Mouse (Mus musculus) heart, postnatal 36 days (tissue): ENCODE data around the gene Ptprn2. TPM values are rescaled to one million over a fixed set of nuclear protein-coding genes. Genes with fewer than 3 reads are reported as not detected.

Source experiments
- DNase-seq, 2 experiments: peaks; one replicate each; pipeline ENCODE4 v3.0.0; 2021 to 2022
- intact Hi-C: fragments of 180-260 bp; cut with DNase I; formaldehyde crosslinking; loops from one replicate; pipeline ENCODE4 v1.15.1; 2025
- total RNA-seq, 2 experiments: library from RNA; stranded (reverse); gene quantifications; 2 replicates each; pipeline ENCODE4 v1.2.3; 2021

Gene Ptprn2
- total RNA-seq, 2 experiments from 2014 or later = 0.25 TPM; not detected in 1

GRCm38 (mm10) chr12:117039411-117039810, 553.9 kb downstream of the Ptprn2 start:
- intact Hi-C loops = loop anchor here (5.0 kb wide), 1 partner anchor 93 kb away; no protein-coding TSS in a partner anchor

GRCm38 (mm10) chr12:117041409-117041808, 555.9 kb downstream of the Ptprn2 start:
- no peak for DNase-seq
- intact Hi-C loops = no loop called here

More at GRCm38 (mm10) chr12:117039411-117039810, 553.9 kb downstream of the Ptprn2 start:
- no peak for DNase-seq

GRCm38 (mm10) chr12:117042706-117043105, 557.2 kb downstream of the Ptprn2 start:
- intact Hi-C loops = no loop called here
- DNase-seq = no peak

DNA sequence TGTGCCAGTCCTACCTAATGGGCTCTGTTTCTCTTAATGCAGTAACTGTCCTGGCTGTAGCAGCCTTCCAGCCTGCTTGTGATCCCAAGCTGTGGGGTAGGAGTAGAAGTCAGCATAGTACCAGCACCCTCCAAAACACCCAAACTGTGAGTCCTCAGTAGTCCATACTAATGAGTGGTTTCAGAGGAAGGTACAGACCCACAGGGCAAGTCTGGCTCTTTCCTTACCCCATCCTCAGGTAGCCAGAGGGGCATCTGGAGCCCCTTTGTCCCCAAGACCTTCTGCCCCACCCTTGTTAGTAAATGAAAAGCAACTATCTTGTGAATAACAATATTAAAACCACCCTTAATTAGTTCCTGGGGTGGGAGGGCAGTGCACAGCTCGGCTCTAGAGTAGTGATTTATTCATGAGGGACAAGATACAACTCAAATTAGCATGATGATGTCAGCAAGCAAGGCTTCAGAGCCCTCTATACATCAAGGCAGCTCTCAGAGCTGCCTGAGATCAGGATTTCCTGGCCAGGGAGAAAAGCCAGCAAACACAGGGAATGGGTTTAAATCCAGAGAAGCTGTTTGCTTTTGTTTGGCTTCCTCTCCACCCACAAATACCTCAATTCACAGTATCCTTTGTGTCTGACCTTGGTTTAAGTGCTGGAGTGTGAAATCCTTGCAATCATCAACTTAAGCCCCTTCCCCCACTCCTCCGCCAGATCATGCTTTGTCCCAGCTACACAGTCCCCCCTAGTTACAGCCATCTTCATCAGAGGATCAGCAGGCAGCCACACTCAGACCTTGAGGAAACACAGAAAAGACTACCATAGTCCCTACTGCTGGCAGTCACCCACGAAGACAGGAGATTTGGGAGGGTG, 562.1 kb downstream of the Ptprn2 start:
- DNase-seq = no peak
- intact Hi-C loops = no loop called here

GRCm38 (mm10) chr12:117049829-117050228, 564.3 kb downstream of the Ptprn2 start:
- intact Hi-C loops = no loop called here
- DNase-seq = no peak

- no peak for DNase-seq
- intact Hi-C loops = no loop called here
Measured at GRCm38 (mm10) chr12:117053223-117053850, 567.8 kb downstream of the Ptprn2 start.

GRCm38 (mm10) chr12:117053851-117054769, 568.6 kb downstream of the Ptprn2 start:
- DNase-seq = no peak
- intact Hi-C loops = no loop called here

DNA sequence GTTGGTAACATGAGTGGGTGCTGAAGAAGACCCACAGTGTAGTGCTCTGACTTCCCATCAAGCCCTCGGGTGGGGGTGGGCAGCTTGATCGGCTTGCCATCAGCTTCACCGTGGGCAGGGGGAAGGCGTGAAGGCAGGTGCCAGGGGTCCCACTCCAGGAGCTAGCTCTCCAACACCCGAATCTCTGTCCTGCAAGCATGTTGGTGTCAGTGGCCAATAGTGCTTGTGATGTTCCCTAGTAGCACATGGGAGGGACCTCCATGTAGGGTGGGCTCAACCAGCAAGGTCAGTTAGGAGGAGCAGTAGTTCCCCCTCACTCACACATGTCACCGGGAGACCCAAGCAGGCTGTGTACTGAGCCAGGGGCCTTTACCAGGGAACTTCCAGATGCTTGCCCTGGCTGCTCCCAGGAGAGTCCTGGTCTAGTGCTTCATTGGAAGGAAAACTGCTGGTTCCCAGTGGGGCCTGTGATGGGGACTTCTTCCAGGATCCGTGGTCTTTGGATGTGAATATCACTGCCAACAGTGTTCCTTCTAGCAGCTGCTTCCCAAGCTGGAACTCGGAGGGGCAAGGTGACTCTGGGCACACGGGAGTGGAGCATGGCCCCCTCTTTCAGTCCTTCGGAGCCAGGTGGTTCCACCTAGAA, 569.5 kb downstream of the Ptprn2 start:
- intact Hi-C loops = no loop called here
- DNase-seq = no peak

GRCm38 (mm10) chr12:117058184-117058958, 572.9 kb downstream of the Ptprn2 start:
- no peak for DNase-seq
- intact Hi-C loops = no loop called here

DNA sequence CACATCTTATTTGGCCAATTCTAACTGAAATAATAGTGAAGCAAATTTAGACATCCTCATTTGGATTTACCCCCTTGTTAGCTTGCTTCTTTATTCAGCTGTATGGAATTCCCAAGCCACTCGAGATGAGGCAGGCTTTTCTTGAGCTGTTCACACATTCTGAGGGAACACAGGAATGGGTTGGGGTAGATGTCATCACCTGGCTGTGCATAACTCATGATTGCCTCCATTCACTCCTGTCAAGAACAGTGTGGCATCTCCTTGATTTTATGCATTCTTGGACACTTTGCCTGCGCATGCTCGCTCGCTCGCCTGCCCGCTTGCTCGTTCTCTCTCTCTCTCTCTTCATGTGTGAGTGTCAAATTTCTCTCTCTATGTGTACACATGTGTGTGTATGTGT, 573.5 kb downstream of the Ptprn2 start:
- DNase-seq = no peak
- intact Hi-C loops = no loop called here

DNA sequence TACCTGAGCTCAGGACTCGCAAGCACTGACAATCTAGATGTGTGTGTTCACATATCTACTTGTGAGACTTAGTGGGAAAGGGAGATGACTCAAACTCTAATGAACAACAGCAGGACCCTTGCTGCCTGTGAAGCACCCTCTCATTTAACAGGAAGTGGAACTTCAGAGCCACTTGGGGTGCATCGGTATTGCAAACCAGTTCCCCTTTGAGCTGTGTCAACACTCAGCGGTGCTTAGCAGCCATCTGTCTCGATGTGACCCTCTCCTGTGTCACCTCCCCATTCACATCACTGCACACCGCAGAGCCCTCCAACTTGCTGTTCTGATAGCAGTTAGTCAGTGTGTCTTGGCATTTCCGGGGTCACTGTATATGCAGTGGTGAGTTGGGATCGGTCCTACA, 592.1 kb downstream of the Ptprn2 start:
- no peak for DNase-seq
- intact Hi-C loops = no loop called here

DNA sequence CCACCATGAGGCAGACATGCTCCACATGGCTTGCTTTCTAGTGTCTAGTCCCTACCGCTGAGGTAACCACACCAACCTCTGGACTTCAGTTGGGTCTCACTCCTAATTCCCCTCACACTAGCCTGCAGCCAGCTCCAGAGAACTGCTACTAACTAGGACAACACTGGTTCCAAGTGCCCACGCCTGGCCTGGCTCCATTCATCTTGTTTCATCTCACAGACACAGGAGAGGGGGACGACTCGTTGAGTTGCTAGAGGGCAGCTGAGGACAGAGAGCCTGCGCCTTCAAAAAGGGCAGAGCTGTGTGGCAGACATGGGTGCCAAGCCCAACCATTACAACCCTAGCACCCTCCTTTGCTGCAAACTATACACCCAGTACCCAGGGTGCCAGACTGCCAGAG, 593.4 kb downstream of the Ptprn2 start:
- intact Hi-C loops = no loop called here
- no peak for DNase-seq

DNA sequence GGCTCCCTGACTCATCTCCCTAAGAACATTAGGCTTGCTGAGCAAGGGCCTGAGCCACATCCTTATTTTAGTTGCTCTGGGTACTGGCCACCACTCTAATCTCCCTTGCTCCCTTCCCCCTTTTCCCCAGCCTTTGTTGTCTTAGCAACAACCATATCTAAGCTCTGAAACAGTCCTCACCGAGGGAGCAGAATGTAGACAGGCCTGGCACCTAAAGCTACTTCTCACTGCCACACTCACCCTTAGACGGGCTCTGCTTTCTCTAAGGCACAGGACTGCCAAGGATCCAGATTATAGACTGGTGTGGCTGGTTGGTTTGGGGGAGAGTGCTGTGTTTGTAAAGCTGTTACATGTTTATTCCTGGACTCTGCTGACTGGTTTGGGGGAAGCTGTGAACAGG, 594.2 kb downstream of the Ptprn2 start:
- DNase-seq = no peak
- intact Hi-C loops = no loop called here

- intact Hi-C loops = no loop called here
- no peak for DNase-seq
Measured at GRCm38 (mm10) chr12:117083856-117084701, 598.6 kb downstream of the Ptprn2 start.

- no peak for DNase-seq
- intact Hi-C loops = no loop called here
Measured at GRCm38 (mm10) chr12:117084702-117085409, 599.3 kb downstream of the Ptprn2 start.

DNA sequence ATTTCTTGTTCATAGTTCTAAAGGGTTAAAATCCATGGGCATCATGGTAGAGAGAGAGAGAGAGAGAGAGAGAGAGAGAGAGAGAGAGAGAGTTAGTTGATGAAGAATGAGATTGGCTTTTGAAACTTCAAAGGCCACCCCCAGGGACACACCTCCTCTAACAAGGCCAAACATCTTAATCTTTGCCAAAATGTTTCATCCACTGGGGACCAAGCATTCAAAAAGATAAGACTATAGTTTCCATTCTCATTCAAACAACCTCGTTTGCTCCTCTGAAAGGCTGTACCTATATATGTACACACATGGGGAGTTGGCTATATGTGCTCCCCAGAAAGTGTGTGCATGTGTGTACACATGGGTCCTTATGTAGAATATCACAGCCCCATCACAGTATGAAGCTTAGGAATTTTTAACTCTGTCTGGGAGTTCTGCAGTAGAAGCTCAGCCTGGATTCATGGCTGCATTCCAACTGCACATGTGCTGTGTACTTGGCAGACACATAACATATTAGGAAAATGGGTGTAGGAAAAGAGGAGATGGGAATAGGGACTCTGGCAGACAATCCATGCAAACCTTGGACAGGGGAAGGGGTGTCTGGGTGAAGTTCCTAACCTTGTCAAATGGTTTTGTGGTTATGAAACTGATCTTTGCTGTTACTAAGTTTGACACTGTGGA, 600.3 kb downstream of the Ptprn2 start:
- no peak for DNase-seq
- intact Hi-C loops = no loop called here

GRCm38 (mm10) chr12:117092345-117093107, 607.0 kb downstream of the Ptprn2 start:
- intact Hi-C loops = no loop called here
- DNase-seq = no peak
